Mouse (Mus musculus) kidney, adult 2 months (tissue): ENCODE data around the gene Arfip2.

Source experiments
- CTCF ChIP-seq: fragments of 200-500 bp; conservative IDR thresholded peaks from 2 replicates; pipeline ENCODE4 v1.5.1; 2011; ENCODE audit warnings: low read depth, mild to moderate bottlenecking, control low read depth, low read length, moderate library complexity, mixed read lengths; ENCODE audit not compliant: insufficient read depth, insufficient read length
- POLR2A ChIP-seq: fragments of 200-500 bp; IDR thresholded peaks from one replicate; pipeline ENCODE4 v1.6.1; 2011; ENCODE audit warnings: low read depth, low read length, control low read depth

- TF ChIP-seq CTCF = no peak
- TF ChIP-seq POLR2A = no peak
These were observed 23.7 kb downstream of the Arfip2 start for GRCm38 (mm10) chr7:105616561-105616960.
